Mouse (Mus musculus): ENCODE results near the gene Acsl1. TPM values are rescaled to one million over a fixed set of nuclear protein-coding genes. Genes with fewer than 3 reads are reported as not detected.
"Not testable (repeated sequence)": the region's sequence is repeated elsewhere in the genome, so short reads cannot be mapped to it uniquely, and the experiment has no call there.

The Acsl1 gene
- polyA plus RNA-seq, 1 experiment from 2014 or later: 18.8 TPM

GRCm38 (mm10) chr8:46578794-46579193, 108.0 kb downstream of the Acsl1 start:
- no peak overlapping the region for H3K27ac ChIP-seq
- no peak overlapping the region for H3K4me2 ChIP-seq
- H3K9ac ChIP-seq: no peak overlapping the region
- peaks cover 3% of the 10 kb centered on the region; the same call in 1 of the 2 replicates for H3K36me3 ChIP-seq (replicated peaks)
- H3K27me3 ChIP-seq (replicated peaks): no peaks in the 10 kb centered on the region
- 93% methylated on average over 9 of the region's 9 CpGs for WGBS
- H3K4me1 ChIP-seq: no peaks in the 10 kb centered on the region
- no peaks in the 10 kb centered on the region for H3K9me3 ChIP-seq
- no peak overlapping the region for H3K4me3 ChIP-seq
- ATAC-seq (replicated peaks): no peak

GRCm38 (mm10) chr8:46584328-46584727, 113.5 kb downstream of the Acsl1 start:
- not testable (repeated sequence) for ATAC-seq (replicated peaks); H3K4me1 ChIP-seq; H3K27me3 ChIP-seq (replicated peaks); H3K9ac ChIP-seq; H3K27ac ChIP-seq; H3K4me3 ChIP-seq; H3K9me3 ChIP-seq; H3K4me2 ChIP-seq; H3K36me3 ChIP-seq (replicated peaks)
- 50% methylated on average over 4 of the region's 4 CpGs for WGBS

DNA sequence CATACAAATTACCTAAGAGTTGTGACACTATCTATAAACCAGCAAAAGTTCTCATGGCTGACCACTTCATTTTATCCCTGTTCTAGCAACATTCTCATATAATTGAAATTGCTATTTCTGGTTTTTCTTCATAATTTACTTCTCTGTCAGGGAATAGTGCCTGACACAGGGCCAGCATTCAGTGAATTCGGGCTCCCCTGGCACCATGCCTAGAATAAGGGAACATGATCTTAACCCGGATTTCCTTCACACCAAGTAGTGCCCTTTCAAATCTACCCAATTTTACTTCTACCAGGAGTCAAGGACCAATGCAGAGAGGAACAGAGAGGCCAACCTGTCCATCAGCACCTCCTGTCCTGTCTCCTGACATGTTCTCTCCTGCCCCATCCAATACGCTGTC, 114.7 kb downstream of the Acsl1 start:
- H3K9me3 ChIP-seq: no peaks in the 10 kb centered on the region
- H3K27ac ChIP-seq: no peak overlapping the region
- no peak overlapping the region for H3K4me3 ChIP-seq
- ATAC-seq (replicated peaks): no peak
- H3K9ac ChIP-seq: no peak overlapping the region
- no peak overlapping the region for H3K4me2 ChIP-seq
- 84% methylated on average over 3 of the region's 3 CpGs for WGBS
- no peaks in the 10 kb centered on the region for H3K4me1 ChIP-seq
- H3K36me3 ChIP-seq (replicated peaks): no peaks in the 10 kb centered on the region
- no peaks in the 10 kb centered on the region for H3K27me3 ChIP-seq (replicated peaks)

Other genes starting within 250 kb of the Acsl1 start
- 5.4 and 5.8 TPM in 2 replicates for gene Helt, start 176.4 kb upstream of the Acsl1 start, polyA plus RNA-seq (2015; fragmentation: Nextera tagmentation; extraction: Ambion mirVana)
- gene Cenpu, start 81.0 kb downstream of the Acsl1 start, polyA plus RNA-seq (2015; fragmentation: Nextera tagmentation; extraction: Ambion mirVana): 5.5 and 6.1 TPM in 2 replicates
- gene Primpol, start 146.2 kb downstream of the Acsl1 start, polyA plus RNA-seq (2015; fragmentation: Nextera tagmentation; extraction: Ambion mirVana): 7.8 and 7.9 TPM in 2 replicates
- gene Casp3, start 146.3 kb downstream of the Acsl1 start, polyA plus RNA-seq (2015; fragmentation: Nextera tagmentation; extraction: Ambion mirVana): 225 and 245 TPM in 2 replicates